Mouse (Mus musculus) megakaryocyte-erythroid progenitor cell, adult 5-6 weeks (primary cell): ENCODE measurements at regions not wholly inside any gene's neighbourhood (a gene's known extent, or its start where the extent isn't known, plus 50 kb on each side); places are given as distances from the start of the nearest gene placed in this dataset.

ENCODE experiments used
- ATAC-seq: replicated peaks from 2 replicates; pipeline ENCODE4 v1.8.0; 2016; ENCODE audit warnings: mild to moderate bottlenecking, inconsistent platforms; ENCODE audit not compliant: severe bottlenecking, poor library complexity, low FRiP score, low TSS enrichment

- ATAC-seq: peak; percentile 86
Measured at GRCm38 (mm10) chr13:102103161-102103560, 335.1 kb upstream of the Pik3r1 start.

- no peak for ATAC-seq
Measured at GRCm38 (mm10) chr13:102106188-102106587, 338.2 kb upstream of the Pik3r1 start.

GRCm38 (mm10) chr13:102108204-102108603 is 340.2 kb upstream of the Pik3r1 start:
- ATAC-seq: peak; percentile 78

GRCm38 (mm10) chr13:102108916-102109315 is 340.9 kb upstream of the Pik3r1 start:
- no peak for ATAC-seq

GRCm38 (mm10) chr13:102113941-102114340 is 345.9 kb upstream of the Pik3r1 start:
- ATAC-seq: no peak

- no peak for ATAC-seq
Measured at GRCm38 (mm10) chr13:102122341-102122740, 354.3 kb upstream of the Pik3r1 start.

GRCm38 (mm10) chr13:102127933-102128430 is 360.0 kb upstream of the Pik3r1 start:
- no peak for ATAC-seq

- no peak for ATAC-seq
Measured at GRCm38 (mm10) chr13:102131459-102131858, 363.4 kb upstream of the Pik3r1 start.

GRCm38 (mm10) chr13:102132154-102132553 is 364.1 kb upstream of the Pik3r1 start:
- ATAC-seq: no peak

GRCm38 (mm10) chr13:102132696-102133095 is 364.7 kb upstream of the Pik3r1 start:
- ATAC-seq: no peak

- ATAC-seq: no peak
Measured at GRCm38 (mm10) chr13:102135210-102135609, 367.2 kb upstream of the Pik3r1 start.

- no peak for ATAC-seq
Measured at GRCm38 (mm10) chr13:102142986-102143385, 375.0 kb upstream of the Pik3r1 start.

- no peak for ATAC-seq
Measured at GRCm38 (mm10) chr13:102143848-102144247, 375.8 kb upstream of the Pik3r1 start.

GRCm38 (mm10) chr13:102148039-102148438 is 380.0 kb upstream of the Pik3r1 start:
- no peak for ATAC-seq

- no peak for ATAC-seq
Measured at GRCm38 (mm10) chr13:102153785-102154608, 386.0 kb upstream of the Pik3r1 start.

- ATAC-seq: no peak
Measured at GRCm38 (mm10) chr13:102154609-102154899, 386.5 kb upstream of the Pik3r1 start.

- ATAC-seq: no peak
Measured at GRCm38 (mm10) chr13:102157369-102158130, 389.5 kb upstream of the Pik3r1 start.

- no peak for ATAC-seq
Measured at GRCm38 (mm10) chr13:102173382-102174234, 405.6 kb upstream of the Pik3r1 start.

- no peak for ATAC-seq
Measured at GRCm38 (mm10) chr13:102174431-102174830, 406.4 kb upstream of the Pik3r1 start.

GRCm38 (mm10) chr13:102174896-102175295 is 406.9 kb upstream of the Pik3r1 start:
- ATAC-seq: no peak
